Mouse (Mus musculus): ENCODE results near the gene Arhgap9. TPM values are rescaled to one million over a fixed set of nuclear protein-coding genes. Genes with fewer than 3 reads are reported as not detected.
A peak's percentile ranks its signal among the peaks of the same experiment; 100 is the strongest.

Arhgap9 gene
- polyA plus RNA-seq, 1 experiment from 2014 or later = 5.1 TPM

- Histone ChIP-seq H3K4me1 (peaks cover 23% of the 10 kb centered on the region), H3K27me3 (peaks cover 32% of the 10 kb centered on the region), H3K27ac (no peak overlapping the region), H3K9ac (no peak overlapping the region), H3K4me2 (no peak overlapping the region), H3K36me3 (peaks cover 23% of the 10 kb centered on the region), H3K9me3 (no peaks in the 10 kb centered on the region), H3K4me3 (no peak overlapping the region)
- no peak for ATAC-seq (ENCODE audit: insufficient number of reproducible peaks, low FRiP score, low TSS enrichment, low read depth)
- WGBS = 51% methylated on average over 18 of the region's 18 CpGs
Measured at GRCm38 (mm10) chr10:127327461-127328145, 5.8 kb downstream of the Arhgap9 start.

DNA sequence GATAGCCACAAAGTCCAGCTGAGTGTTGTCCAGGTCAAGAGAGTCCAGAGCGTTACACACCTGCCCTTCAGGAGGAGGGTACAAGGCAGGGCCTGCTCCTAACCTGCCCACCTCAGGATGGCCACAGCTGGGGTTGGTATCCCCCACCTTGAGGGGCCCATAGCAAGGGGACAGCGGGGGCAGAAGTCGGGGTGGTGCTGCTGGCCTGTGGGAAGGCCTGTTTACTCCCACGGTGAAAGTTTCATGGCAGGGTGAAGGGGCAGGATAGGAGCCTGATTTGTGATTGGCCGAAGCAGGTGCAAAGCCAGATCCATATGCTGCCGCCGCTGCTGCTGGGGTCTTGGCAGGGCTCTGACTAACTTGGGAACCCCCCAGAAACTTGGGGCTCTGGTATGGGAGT, 8.4 kb downstream of the Arhgap9 start:
- Histone ChIP-seq H3K27ac (no peak overlapping the region), H3K9me3 (no peaks in the 10 kb centered on the region), H3K4me3 (no peak overlapping the region), H3K4me1 (peaks cover 22% of the 10 kb centered on the region), H3K27me3 (peaks cover 25% of the 10 kb centered on the region), H3K36me3 (peaks cover 46% of the 10 kb centered on the region), H3K9ac (no peak overlapping the region), H3K4me2 (no peak overlapping the region)
- ATAC-seq (ENCODE audit: insufficient number of reproducible peaks, low FRiP score, low TSS enrichment, low read depth) = no peak
- WGBS = 72% methylated on average over 7 of the region's 7 CpGs

DNA sequence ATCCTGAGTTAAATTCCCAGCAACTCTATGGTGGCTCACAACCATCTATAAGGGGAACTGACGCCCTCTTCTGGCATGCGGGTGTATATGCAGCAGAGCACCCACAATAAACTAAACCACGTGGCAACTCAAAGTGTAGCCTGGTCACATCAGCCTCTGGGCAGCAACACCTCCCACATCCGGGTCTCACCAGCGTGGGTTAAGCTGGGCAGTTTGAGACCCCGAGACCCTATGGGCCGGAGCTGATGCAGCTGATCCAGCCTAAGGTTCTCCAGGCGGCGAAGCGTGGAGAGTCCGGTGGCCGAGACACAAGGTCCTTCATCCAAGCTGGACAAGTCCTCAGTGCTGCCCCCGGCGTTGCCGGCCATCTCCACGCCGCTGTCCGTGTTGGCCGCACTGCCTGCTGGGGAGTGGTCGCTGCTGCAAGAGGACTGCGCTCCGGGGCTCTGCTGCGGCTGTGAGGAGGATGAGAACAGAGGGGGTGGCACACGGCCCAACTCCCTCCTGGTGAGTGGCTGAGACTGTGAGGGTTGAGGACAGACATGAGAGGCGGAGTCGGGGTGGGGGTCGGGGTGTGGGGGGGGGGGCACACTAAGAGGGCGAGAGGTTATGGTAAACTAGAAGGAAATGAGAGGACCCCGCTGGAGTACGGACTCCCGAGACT, 10.6 kb downstream of the Arhgap9 start:
- Histone ChIP-seq H3K27me3 (peaks cover 7% of the 10 kb centered on the region), H3K36me3 (peaks cover 67% of the 10 kb centered on the region), H3K4me3 (no peak overlapping the region), H3K27ac (no peak overlapping the region), H3K4me1 (peaks cover 11% of the 10 kb centered on the region; the same call in 1 of the 2 replicates), H3K9me3 (no peaks in the 10 kb centered on the region), H3K4me2 (no peak overlapping the region), H3K9ac (no peak overlapping the region)
- no peak for ATAC-seq (ENCODE audit: insufficient number of reproducible peaks, low FRiP score, low TSS enrichment, low read depth)
- 48% methylated on average over 31 of the region's 31 CpGs for WGBS

DNA sequence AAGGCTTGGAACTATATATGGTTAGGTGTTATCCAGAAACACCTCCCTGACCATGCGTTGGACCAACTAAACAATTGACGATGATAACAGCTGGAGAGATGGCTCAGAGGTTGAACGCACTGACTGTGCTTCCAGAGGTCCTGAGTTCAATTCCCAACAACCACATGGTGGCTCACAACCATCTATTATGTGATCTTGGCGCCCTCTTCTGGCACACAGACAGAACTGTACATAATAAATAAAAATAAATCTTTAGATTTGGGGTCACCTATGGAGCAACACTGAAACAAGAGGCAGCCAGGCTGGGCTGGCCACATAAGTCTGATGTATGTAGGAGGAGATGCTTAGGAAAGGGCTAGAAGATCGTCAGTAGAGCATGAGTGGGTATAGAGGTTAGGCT, 11.4 kb downstream of the Arhgap9 start:
- Histone ChIP-seq H3K27me3 (no peaks in the 10 kb centered on the region), H3K36me3 (peaks cover 73% of the 10 kb centered on the region), H3K4me1 (peaks cover 11% of the 10 kb centered on the region), H3K9me3 (no peaks in the 10 kb centered on the region), H3K4me2 (no peak overlapping the region), H3K9ac (no peak overlapping the region), H3K27ac (no peak overlapping the region), H3K4me3 (no peak overlapping the region)
- no peak for ATAC-seq (ENCODE audit: insufficient number of reproducible peaks, low FRiP score, low TSS enrichment, low read depth)
- WGBS = 74% methylated on average over 5 of the region's 5 CpGs

- Histone ChIP-seq H3K27ac (no peak overlapping the region), H3K27me3 (no peaks in the 10 kb centered on the region), H3K4me3 (no peak overlapping the region), H3K4me1 (peaks cover 20% of the 10 kb centered on the region), H3K36me3 (peaks cover 73% of the 10 kb centered on the region), H3K4me2 (no peak overlapping the region), H3K9ac (no peak overlapping the region), H3K9me3 (no peaks in the 10 kb centered on the region)
- no peak for ATAC-seq (ENCODE audit: insufficient number of reproducible peaks, low FRiP score, low TSS enrichment, low read depth)
- 66% methylated on average over 1 of the region's 1 CpGs for WGBS
Measured at GRCm38 (mm10) chr10:127335271-127335670, 13.5 kb downstream of the Arhgap9 start.

- Histone ChIP-seq H3K27ac (no peak overlapping the region), H3K36me3 (peaks cover 57% of the 10 kb centered on the region), H3K4me3 (no peak overlapping the region), H3K9ac (no peak overlapping the region), H3K4me2 (no peak overlapping the region), H3K4me1 (peaks cover 33% of the 10 kb centered on the region), H3K27me3 (peaks cover 6% of the 10 kb centered on the region; the same call in 1 of the 2 replicates), H3K9me3 (no peaks in the 10 kb centered on the region)
- 66% methylated on average over 5 of the region's 5 CpGs for WGBS
- no peak for ATAC-seq (ENCODE audit: insufficient number of reproducible peaks, low FRiP score, low TSS enrichment, low read depth)
Measured at GRCm38 (mm10) chr10:127336952-127337351, 15.2 kb downstream of the Arhgap9 start.

DNA sequence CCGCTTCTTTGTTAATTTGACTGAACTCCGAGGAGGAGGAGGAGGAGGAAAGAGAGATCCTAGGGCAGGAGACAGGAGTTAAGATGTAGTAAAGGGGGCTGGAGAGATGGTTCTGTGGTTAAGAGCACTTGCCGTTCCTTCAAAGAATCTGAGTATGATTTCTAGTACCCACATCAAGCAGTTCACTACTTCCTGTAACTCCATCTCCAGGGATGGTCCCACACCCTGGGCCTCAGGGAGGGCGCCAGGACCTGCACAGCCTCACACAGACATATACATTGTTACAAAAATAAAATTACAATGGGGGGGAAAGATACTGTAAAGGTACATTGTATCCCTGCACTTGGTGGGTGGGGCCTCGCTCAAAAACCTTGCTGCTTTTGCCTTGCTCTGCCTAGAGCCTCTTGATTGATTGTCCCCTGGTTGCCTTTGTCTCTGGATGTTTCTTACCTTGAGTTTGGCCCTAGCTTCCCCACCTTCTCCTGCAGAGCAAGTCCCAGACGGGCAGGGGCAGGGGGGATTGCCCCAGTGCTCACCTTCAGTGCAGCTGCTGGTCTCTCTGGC, 15.9 kb downstream of the Arhgap9 start:
- Histone ChIP-seq H3K9ac (no peak overlapping the region), H3K27me3 (peaks cover 6% of the 10 kb centered on the region; the same call in 1 of the 2 replicates), H3K27ac (no peak overlapping the region), H3K9me3 (no peaks in the 10 kb centered on the region), H3K4me1 (peaks cover 39% of the 10 kb centered on the region), H3K4me3 (no peak overlapping the region), H3K4me2 (no peak overlapping the region), H3K36me3 (peaks cover 50% of the 10 kb centered on the region)
- WGBS = 75% methylated on average over 6 of the region's 6 CpGs
- no peak for ATAC-seq (ENCODE audit: insufficient number of reproducible peaks, low FRiP score, low TSS enrichment, low read depth)

DNA sequence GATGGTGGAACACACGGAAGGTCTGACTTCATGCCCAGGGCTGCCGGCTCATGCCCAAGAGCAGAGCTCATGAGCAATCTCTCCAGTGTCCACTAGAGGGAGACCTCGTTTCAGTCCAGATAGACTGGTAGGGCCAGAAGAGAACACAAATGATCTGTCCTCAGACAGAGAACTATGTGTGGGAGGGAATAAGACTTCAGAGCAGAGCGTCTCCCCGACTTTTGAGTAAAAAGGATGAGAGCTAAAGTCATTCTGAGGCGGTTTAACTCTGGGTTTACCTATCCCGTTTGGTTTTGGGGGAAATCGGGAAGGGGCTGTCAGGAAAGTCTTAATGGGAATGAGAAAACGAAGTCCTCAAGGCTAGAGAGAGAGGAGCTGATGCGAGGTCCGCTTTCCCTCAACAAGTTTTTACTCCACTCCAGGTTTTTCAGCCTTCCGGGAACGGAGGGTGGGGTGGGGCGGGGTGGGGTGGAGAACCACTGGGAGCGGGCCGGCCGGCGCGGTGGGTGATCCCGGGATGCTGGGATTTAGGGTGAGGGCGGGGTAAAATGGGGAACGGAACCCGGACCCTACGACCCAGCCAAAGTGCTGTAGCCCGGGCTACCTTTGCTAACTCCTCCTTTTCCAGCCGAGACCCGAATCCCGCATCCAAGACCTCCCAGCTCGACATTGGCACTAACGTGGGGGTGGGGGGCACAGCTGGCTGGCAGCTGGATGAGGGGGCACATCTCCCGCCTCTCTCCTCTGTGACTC, 17.3 kb downstream of the Arhgap9 start:
- ATAC-seq (ENCODE audit: insufficient number of reproducible peaks, low FRiP score, low TSS enrichment, low read depth) = peak; percentile 70

GRCm38 (mm10) chr10:127339683-127340576, 18.2 kb downstream of the Arhgap9 start:
- under 1% methylated on average over 38 of the region's 42 CpGs for WGBS
- peak; percentile 48 for ATAC-seq (ENCODE audit: insufficient number of reproducible peaks, low FRiP score, low TSS enrichment, low read depth)

More for the DNA sequence above, 17.3 kb downstream of the Arhgap9 start:
- Histone ChIP-seq H3K4me3 (peak overlapping the region; percentile 54), H3K4me1 (peaks cover 41% of the 10 kb centered on the region), H3K27ac (peak overlapping the region; percentile 95), H3K36me3 (peaks cover 37% of the 10 kb centered on the region), H3K9ac (peak overlapping the region; percentile 35; the same call in 1 of the 2 replicates), H3K4me2 (peak overlapping the region; percentile 90), H3K27me3 (peaks cover 6% of the 10 kb centered on the region; the same call in 1 of the 2 replicates), H3K9me3 (no peaks in the 10 kb centered on the region)
- WGBS = under 1% methylated on average over 31 of the region's 31 CpGs

GRCm38 (mm10) chr10:127340577-127341359, 19.0 kb downstream of the Arhgap9 start:
- peak overlapping the region; percentile 95 for H3K27ac ChIP-seq
- ATAC-seq (ENCODE audit: insufficient number of reproducible peaks, low FRiP score, low TSS enrichment, low read depth) = no peak
- peaks cover 6% of the 10 kb centered on the region; the same call in 1 of the 2 replicates for H3K27me3 ChIP-seq
- peak overlapping the region; percentile 54 for H3K4me3 ChIP-seq
- WGBS = 0% methylated on average over 27 of the region's 27 CpGs
- peak overlapping the region; percentile 44 for H3K9ac ChIP-seq
- peak overlapping the region; percentile 90 for H3K4me2 ChIP-seq
- H3K36me3 ChIP-seq = peaks cover 21% of the 10 kb centered on the region
- no peaks in the 10 kb centered on the region for H3K9me3 ChIP-seq
- peaks cover 41% of the 10 kb centered on the region for H3K4me1 ChIP-seq

More at GRCm38 (mm10) chr10:127339683-127340576, 18.2 kb downstream of the Arhgap9 start:
- H3K27ac ChIP-seq = peak overlapping the region; percentile 95
- peaks cover 41% of the 10 kb centered on the region for H3K4me1 ChIP-seq
- no peaks in the 10 kb centered on the region for H3K9me3 ChIP-seq
- peaks cover 30% of the 10 kb centered on the region for H3K36me3 ChIP-seq
- H3K4me2 ChIP-seq = peak overlapping the region; percentile 90
- H3K4me3 ChIP-seq = peak overlapping the region; percentile 54
- H3K9ac ChIP-seq = peak overlapping the region; percentile 44; the same call in 1 of the 2 replicates
- H3K27me3 ChIP-seq = peaks cover 6% of the 10 kb centered on the region; the same call in 1 of the 2 replicates
